Mouse (Mus musculus): ENCODE data around the gene Zc2hc1c.
A peak's percentile ranks its signal among the peaks of the same experiment; 100 is the strongest.

Zc2hc1c gene

DNA sequence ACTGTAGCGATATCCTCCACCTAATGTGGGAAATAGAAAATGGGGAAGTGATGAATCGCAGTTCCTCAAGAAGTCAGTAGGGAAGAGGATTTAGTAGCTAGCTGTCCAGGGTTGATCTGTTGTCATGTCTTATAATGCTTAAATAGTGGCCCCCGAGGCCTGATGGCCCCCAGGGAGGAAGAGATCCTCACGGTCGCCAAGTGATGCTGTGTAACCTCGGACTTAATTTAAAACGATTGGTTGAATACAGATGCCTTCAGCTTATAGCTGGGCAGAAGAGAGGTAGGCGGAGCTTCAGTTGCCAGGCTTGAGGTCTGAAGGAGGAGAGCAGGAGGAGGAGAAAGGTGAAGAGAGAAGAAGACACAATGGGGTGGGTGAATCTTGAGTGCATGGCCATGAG, 4.1 kb upstream of the Zc2hc1c start:
- no peak for DNase-seq (ENCODE audit: low read depth, low spot score)

DNA sequence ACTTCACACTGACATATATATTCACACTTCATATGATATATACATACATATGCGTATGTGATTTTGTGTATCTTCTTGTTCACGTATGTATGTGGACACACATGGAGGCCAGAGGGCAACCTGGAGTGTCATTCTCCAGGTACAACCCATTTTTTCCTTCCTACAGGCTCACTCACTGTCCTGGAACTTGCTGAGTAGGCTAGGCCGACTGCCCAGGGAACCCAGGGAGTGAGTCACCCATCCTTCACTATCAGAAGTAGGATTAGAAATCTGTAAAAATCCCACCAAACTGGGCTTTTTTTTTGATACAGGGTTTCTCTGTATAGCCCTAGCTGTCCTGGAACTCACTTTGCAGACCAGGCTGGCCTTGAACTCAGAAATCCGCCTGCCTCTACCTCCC, 3.4 kb upstream of the Zc2hc1c start:
- no peak for DNase-seq (ENCODE audit: low read depth, low spot score)

DNA sequence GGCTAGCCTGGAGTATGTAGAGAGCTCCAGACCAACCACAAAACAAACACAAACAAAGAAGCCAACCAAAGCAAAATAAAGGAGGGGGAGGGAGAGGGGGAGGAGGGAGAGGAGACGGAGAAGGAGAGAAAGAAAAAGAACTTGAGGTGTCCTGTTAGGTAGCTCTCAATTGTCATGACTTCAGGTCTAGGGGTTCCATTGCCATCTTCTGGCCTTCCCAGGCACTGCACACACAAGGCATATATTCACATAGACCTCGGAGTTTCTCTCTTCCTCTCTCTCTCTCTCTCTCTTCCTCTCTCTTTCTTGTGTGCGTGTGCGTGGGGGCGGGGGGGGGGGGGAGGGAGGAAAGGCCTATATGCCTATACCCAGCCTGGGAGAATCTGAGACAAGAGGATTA, 1.4 kb upstream of the Zc2hc1c start:
- DNase-seq (ENCODE audit: low read depth, low spot score), result no peak

GRCm38 (mm10) chr12:85287809-85288485, 444 bp upstream of the Zc2hc1c start, which contains the start of gene Acyp1:
Gene Acyp1 (minus strand): TSS chr12:85288438.
- no peak for DNase-seq (ENCODE audit: low read depth, low spot score)

- DNase-seq (ENCODE audit: low read depth, low spot score), result no peak
These were observed 988 bp downstream of the Zc2hc1c start for GRCm38 (mm10) chr12:85289157-85290000.

DNA sequence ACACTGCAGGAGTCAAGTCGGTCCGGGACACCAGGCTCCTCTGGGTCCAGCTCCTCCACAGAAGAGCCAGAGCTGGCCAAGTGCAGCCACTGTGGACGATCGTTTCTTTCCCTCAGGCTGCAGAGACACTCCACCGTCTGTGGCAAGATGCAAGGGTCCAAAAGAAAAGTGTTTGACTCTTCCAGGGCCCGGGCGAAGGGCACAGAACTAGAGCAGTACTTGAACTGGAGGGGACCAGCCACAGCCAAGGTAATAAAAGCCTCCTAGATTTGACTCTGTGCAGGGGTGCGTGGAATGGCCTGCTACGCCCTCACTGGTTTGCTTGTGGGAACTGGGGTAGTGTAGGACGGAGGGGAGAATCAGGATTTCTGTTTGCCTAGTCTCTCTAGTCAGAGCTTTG, 2.2 kb downstream of the Zc2hc1c start:
- DNase-seq (ENCODE audit: low read depth, low spot score), result no peak

- DNase-seq (ENCODE audit: low read depth, low spot score), result no peak
These were observed 3.1 kb downstream of the Zc2hc1c start for GRCm38 (mm10) chr12:85291541-85291940.

GRCm38 (mm10) chr12:85292288-85292687, 3.9 kb downstream of the Zc2hc1c start:
- no peak for DNase-seq (ENCODE audit: low read depth, low spot score)

DNA sequence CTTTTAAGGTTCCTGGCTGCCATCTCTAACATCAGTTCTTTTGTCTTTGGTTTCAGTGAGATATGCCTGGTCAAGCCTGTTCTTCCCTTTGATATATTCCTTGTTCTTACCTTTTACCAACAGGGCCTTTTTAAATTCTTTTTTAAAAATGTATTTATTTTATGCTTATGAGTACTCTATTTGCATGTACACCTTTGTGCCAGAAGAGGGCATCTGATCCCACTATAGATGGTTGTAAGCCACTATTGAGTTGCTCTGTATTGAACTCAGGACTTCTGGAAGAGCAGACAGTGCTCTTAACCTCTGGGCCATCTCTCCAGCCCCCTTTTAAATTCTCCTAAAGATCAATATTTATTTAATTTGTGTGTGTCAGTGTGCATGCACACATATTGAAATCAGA, 4.5 kb downstream of the Zc2hc1c start:
- DNase-seq (ENCODE audit: low read depth, low spot score), result no peak

DNA sequence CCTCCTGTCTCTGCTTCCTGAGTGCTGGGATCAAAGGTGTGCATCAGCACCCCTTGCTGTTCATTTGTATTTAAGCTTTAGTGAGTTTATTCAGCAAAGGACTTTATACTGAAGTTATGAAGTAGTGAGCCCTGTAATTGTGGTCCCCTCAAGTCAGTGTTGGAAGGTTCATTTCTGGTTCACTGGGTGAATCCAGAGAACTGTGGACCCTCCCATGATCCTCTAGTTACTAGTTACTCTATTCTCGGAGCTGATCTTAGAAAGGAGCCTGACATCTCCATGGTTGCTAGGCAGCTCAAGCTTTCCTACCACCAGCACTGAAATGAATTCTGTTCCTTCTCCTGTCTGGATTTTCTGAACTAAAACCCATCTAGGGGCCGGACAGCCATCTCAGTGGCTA, 7.1 kb downstream of the Zc2hc1c start:
- no peak for DNase-seq (ENCODE audit: low read depth, low spot score)

- no peak for DNase-seq (ENCODE audit: low read depth, low spot score)
These were observed 8.5 kb downstream of the Zc2hc1c start for GRCm38 (mm10) chr12:85296915-85297314.

- DNase-seq (ENCODE audit: low read depth, low spot score), result no peak
These were observed 9.1 kb downstream of the Zc2hc1c start for GRCm38 (mm10) chr12:85297345-85297997.

GRCm38 (mm10) chr12:85298127-85298834, 9.9 kb downstream of the Zc2hc1c start:
- DNase-seq (ENCODE audit: low read depth, low spot score), result no peak

- DNase-seq (ENCODE audit: low read depth, low spot score), result no peak
These were observed 10.4 kb downstream of the Zc2hc1c start for GRCm38 (mm10) chr12:85298835-85299180.

- DNase-seq (ENCODE audit: low read depth, low spot score), result no peak
These were observed 14.9 kb downstream of the Zc2hc1c start for GRCm38 (mm10) chr12:85303256-85303655.

DNA sequence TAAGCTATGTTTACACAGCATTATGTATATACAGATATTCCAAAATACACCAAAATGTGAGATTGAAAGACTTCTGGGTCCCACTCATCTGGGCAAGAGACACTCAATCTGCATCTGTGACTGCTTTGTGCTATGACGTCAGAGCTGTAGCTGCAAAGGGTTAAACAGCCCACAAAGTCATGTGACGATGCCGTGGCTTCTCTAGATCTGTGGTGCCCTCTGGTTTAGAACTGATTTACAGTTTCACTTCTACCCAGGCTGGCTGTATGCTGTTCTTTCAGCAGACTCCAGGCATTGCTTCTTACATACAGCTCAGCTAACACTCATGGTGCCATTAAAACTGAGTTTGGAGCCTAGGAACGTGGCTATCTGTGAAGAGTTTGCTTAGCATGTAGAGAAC, 16.3 kb downstream of the Zc2hc1c start:
- no peak for DNase-seq (ENCODE audit: low read depth, low spot score)

DNA sequence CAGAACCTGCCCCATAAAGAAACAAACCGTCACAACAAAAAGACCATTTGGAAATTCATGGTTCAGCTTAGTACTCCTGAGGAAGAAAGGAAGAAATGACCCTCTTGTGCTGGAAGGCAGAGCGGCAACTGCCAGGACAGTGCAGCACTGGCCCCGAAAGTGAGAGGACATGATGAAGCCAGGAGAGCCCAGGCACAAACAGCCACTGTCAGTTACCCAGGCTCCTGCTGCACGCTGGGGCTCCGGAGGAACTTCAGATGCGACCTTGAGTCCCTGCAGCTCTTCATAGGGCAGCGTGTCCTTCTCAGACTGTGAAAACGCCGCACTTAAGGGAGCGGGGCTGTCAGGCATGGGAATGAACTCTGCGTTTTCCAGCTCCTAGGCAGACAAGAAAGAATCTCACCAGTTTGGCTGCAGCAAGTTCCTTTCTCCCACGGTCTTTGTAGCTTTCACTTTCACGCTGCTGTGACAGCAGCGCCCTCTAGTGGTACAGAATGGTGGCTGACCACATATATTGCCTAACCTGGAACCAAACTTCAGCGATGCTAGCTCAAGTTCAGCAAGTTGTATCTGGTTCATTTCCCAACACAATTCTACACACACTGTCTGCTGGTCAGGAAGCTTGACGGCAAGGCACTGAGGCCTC, 17.0 kb downstream of the Zc2hc1c start:
- DNase-seq (ENCODE audit: low read depth, low spot score), result peak; percentile 69

GRCm38 (mm10) chr12:85308651-85309050, 20.3 kb downstream of the Zc2hc1c start:
- DNase-seq (ENCODE audit: low read depth, low spot score), result no peak

DNA sequence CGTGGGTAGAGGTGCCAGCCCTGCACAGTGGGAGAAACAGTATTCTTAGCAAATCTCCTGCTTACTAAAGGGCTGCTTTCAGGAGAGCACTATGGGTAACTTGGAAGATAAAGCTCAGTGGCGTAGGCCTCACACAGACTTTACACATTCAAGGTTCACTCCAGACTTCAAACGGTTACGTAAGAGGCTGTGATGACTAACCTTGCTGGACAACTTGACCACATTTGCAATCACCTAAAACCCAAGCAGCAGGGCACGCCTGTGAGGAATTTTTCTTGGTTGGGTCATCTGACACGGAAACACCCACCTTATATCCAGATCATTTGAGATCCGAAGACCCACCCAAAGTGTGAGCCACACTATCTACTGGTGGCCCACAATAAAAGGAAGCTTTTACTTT, 41.8 kb downstream of the Zc2hc1c start:
- no peak for DNase-seq (ENCODE audit: low read depth, low spot score)

- DNase-seq (ENCODE audit: low read depth, low spot score), result no peak
These were observed 49.3 kb downstream of the Zc2hc1c start for GRCm38 (mm10) chr12:85337567-85338311.

DNA sequence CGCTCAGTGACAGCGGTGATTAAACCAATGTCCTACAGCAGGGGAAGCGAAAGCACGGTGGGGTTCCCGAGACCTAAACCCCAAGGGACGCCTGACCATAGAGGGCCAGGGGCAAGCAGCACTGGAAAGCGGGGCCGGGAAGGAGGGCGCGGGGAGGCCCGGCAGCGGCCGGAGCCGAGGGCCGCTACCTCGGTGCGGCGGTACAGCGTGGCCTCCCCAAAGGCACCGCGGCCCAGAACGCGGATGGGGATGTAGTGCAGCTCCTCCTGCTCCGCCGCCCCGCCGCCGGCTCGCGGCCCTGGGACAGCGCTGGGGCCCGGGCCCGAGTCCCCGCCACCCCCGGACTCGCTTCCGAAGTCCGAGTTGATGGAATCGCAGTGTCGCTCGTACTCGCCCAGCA, 50.4 kb downstream of the Zc2hc1c start:
- DNase-seq (ENCODE audit: low read depth, low spot score), result no peak
